Mouse (Mus musculus): ENCODE measurements around the gene Mrap. TPM values are rescaled to one million over a fixed set of nuclear protein-coding genes. Genes with fewer than 3 reads are reported as not detected.

Gene Mrap
- total and polyA plus RNA-seq, 2 experiments from 2014 or later, result 1.4 to 1.6 TPM

GRCm38 (mm10) chr16:90774646-90775045, 36.6 kb downstream of the Mrap start:
- 91% methylated on average over 6 of the region's 6 CpGs for WGBS

GRCm38 (mm10) chr16:90775946-90776520, 38.0 kb downstream of the Mrap start:
- Histone ChIP-seq H3K9me3 (ENCODE audit: low read length) (no peaks in the 10 kb centered on the region), H3K27ac (no peak overlapping the region), H3K36me3 (ENCODE audit: insufficient read depth, low read length) (peaks cover 78% of the 10 kb centered on the region), H3K9ac (replicated peaks; ENCODE audit: low read length) (no peak overlapping the region), H3K4me3 (ENCODE audit: low read length) (no peak overlapping the region), H3K27me3 (ENCODE audit: insufficient read depth, low read length) (no peaks in the 10 kb centered on the region), H3K4me1 (ENCODE audit: insufficient read depth, low read length) (no peaks in the 10 kb centered on the region), H3K4me2 (ENCODE audit: low read depth, low read length) (no peak overlapping the region)
- DNase-seq (ENCODE audit: low spot score) (no peak), ATAC-seq (no peak)
- 79% methylated on average over 10 of the region's 10 CpGs for WGBS
- TF ChIP-seq CTCF (IDR thresholded peaks at IDR 0.05; ENCODE audit: low read depth), result no peak

More at GRCm38 (mm10) chr16:90774646-90775045, 36.6 kb downstream of the Mrap start:
- H3K36me3 ChIP-seq (ENCODE audit: insufficient read depth, low read length), result peaks cover 74% of the 10 kb centered on the region
- ATAC-seq, result no peak
- no peak overlapping the region for H3K27ac ChIP-seq
- H3K27me3 ChIP-seq (ENCODE audit: insufficient read depth, low read length), result no peaks in the 10 kb centered on the region
- H3K4me1 ChIP-seq (ENCODE audit: insufficient read depth, low read length), result no peaks in the 10 kb centered on the region
- no peaks in the 10 kb centered on the region for H3K9me3 ChIP-seq (ENCODE audit: low read length)
- no peak overlapping the region for H3K4me3 ChIP-seq (ENCODE audit: low read length)
- no peak for DNase-seq (ENCODE audit: low spot score)
- H3K4me2 ChIP-seq (ENCODE audit: low read depth, low read length), result no peak overlapping the region
- no peak for TF ChIP-seq CTCF (IDR thresholded peaks at IDR 0.05; ENCODE audit: low read depth)
- no peak overlapping the region for H3K9ac ChIP-seq (replicated peaks; ENCODE audit: low read length)

DNA sequence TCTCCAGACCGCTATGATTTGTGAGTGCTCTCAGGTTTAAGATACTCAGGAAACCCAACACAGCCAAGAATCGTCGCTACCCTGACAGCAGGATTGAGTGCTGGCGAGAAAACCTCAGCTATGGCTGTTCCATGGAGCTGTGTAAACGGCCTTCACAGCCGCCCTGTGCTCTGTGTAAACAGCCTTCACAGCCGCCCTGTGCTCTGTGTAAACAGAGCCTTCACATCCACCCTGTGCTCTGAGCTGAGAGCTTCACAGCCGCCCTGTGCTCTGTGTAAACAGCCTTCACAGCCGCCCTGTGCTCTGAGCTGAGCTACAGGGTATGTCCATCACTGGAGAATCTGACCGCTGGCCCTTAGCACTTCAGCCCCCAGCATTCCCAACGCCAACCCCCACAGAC, 41.8 kb downstream of the Mrap start:
- no peaks in the 10 kb centered on the region for H3K27me3 ChIP-seq (ENCODE audit: insufficient read depth, low read length)
- DNase-seq (ENCODE audit: low spot score), result no peak
- no peak overlapping the region for H3K4me3 ChIP-seq (ENCODE audit: low read length)
- H3K4me1 ChIP-seq (ENCODE audit: insufficient read depth, low read length), result no peaks in the 10 kb centered on the region
- no peak overlapping the region for H3K9ac ChIP-seq (replicated peaks; ENCODE audit: low read length)
- 84% methylated on average over 11 of the region's 11 CpGs for WGBS
- TF ChIP-seq CTCF (IDR thresholded peaks at IDR 0.05; ENCODE audit: low read depth), result no peak
- H3K27ac ChIP-seq, result no peak overlapping the region
- H3K36me3 ChIP-seq (ENCODE audit: insufficient read depth, low read length), result peaks cover 76% of the 10 kb centered on the region
- H3K4me2 ChIP-seq (ENCODE audit: low read depth, low read length), result no peak overlapping the region
- H3K9me3 ChIP-seq (ENCODE audit: low read length), result no peaks in the 10 kb centered on the region
- ATAC-seq, result peak; percentile 24; the same call in 1 of the 2 replicates

GRCm38 (mm10) chr16:90783302-90783701, 45.3 kb downstream of the Mrap start:
- no peaks in the 10 kb centered on the region for H3K9me3 ChIP-seq (ENCODE audit: low read length)
- H3K27me3 ChIP-seq (ENCODE audit: insufficient read depth, low read length), result no peaks in the 10 kb centered on the region
- DNase-seq (ENCODE audit: low spot score), result no peak
- no peak overlapping the region for H3K4me2 ChIP-seq (ENCODE audit: low read depth, low read length)
- H3K27ac ChIP-seq, result no peak overlapping the region
- no peaks in the 10 kb centered on the region for H3K4me1 ChIP-seq (ENCODE audit: insufficient read depth, low read length)
- WGBS, result 93% methylated on average over 11 of the region's 11 CpGs
- no peak overlapping the region for H3K4me3 ChIP-seq (ENCODE audit: low read length)
- ATAC-seq, result no peak
- TF ChIP-seq CTCF (IDR thresholded peaks at IDR 0.05; ENCODE audit: low read depth), result no peak
- no peak overlapping the region for H3K9ac ChIP-seq (replicated peaks; ENCODE audit: low read length)
- peaks cover 85% of the 10 kb centered on the region for H3K36me3 ChIP-seq (ENCODE audit: insufficient read depth, low read length)

DNA sequence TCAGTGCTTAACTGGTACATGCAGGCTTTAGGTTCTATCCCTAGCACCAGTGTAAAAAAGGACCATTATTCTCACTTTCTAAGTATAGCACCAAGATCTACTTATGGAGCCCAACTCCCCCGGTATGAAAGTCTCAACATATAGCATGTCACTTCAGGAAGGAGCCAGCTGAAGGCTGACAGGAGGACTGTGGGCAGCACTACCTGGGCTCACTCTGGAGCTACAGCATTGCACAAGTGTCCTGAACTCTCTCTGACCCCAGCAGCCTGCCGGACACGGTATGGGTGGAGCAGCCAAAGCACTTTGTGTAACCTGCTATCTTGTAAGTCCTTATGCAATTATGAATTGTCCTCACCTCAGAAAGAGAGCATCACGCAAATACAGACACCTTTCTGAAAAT, 47.2 kb downstream of the Mrap start:
- H3K9ac ChIP-seq (replicated peaks; ENCODE audit: low read length), result no peak overlapping the region
- TF ChIP-seq CTCF (IDR thresholded peaks at IDR 0.05; ENCODE audit: low read depth), result no peak
- no peak for DNase-seq (ENCODE audit: low spot score)
- H3K27ac ChIP-seq, result no peak overlapping the region
- H3K27me3 ChIP-seq (ENCODE audit: insufficient read depth, low read length), result no peaks in the 10 kb centered on the region
- no peak overlapping the region for H3K4me2 ChIP-seq (ENCODE audit: low read depth, low read length)
- no peak for ATAC-seq
- no peaks in the 10 kb centered on the region for H3K4me1 ChIP-seq (ENCODE audit: insufficient read depth, low read length)
- 93% methylated on average over 4 of the region's 4 CpGs for WGBS
- H3K36me3 ChIP-seq (ENCODE audit: insufficient read depth, low read length), result peaks cover 89% of the 10 kb centered on the region
- no peaks in the 10 kb centered on the region for H3K9me3 ChIP-seq (ENCODE audit: low read length)
- no peak overlapping the region for H3K4me3 ChIP-seq (ENCODE audit: low read length)

- WGBS, result 92% methylated on average over 6 of the region's 6 CpGs
- DNase-seq (ENCODE audit: low spot score), result no peak
- Histone ChIP-seq H3K27ac (no peak overlapping the region), H3K9me3 (ENCODE audit: low read length) (no peaks in the 10 kb centered on the region), H3K27me3 (ENCODE audit: insufficient read depth, low read length) (no peaks in the 10 kb centered on the region), H3K4me3 (ENCODE audit: low read length) (no peak overlapping the region), H3K4me1 (ENCODE audit: insufficient read depth, low read length) (no peaks in the 10 kb centered on the region), H3K9ac (replicated peaks; ENCODE audit: low read length) (no peak overlapping the region), H3K4me2 (ENCODE audit: low read depth, low read length) (no peak overlapping the region), H3K36me3 (ENCODE audit: insufficient read depth, low read length) (peaks cover 92% of the 10 kb centered on the region)
- ATAC-seq, result no peak
- no peak for TF ChIP-seq CTCF (IDR thresholded peaks at IDR 0.05; ENCODE audit: low read depth)
Observed at GRCm38 (mm10) chr16:90788580-90788979, 50.6 kb downstream of the Mrap start.

DNA sequence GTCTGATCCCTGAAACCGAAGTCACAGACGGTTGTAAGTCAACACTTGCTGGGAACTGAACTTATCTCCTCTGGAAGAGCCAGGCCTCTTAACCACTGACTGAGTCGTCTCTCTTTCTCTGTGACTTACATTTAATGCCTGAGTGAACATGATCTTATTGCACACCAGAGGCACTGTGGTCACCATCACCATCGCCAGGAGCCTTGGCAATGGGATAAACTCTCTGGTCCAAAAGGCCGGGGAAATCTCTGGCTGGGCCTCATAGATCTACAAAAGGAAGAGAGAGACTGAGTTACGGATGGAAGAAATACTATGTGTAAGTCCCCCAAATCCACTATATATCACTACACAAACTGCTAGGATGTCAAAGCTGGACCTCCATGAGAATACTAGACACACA, 52.9 kb downstream of the Mrap start:
- Histone ChIP-seq H3K4me3 (ENCODE audit: low read length) (no peak overlapping the region), H3K9me3 (ENCODE audit: low read length) (no peaks in the 10 kb centered on the region), H3K4me1 (ENCODE audit: insufficient read depth, low read length) (no peaks in the 10 kb centered on the region), H3K27me3 (ENCODE audit: insufficient read depth, low read length) (no peaks in the 10 kb centered on the region), H3K9ac (replicated peaks; ENCODE audit: low read length) (no peak overlapping the region), H3K27ac (no peak overlapping the region), H3K4me2 (ENCODE audit: low read depth, low read length) (no peak overlapping the region), H3K36me3 (ENCODE audit: insufficient read depth, low read length) (peaks cover 78% of the 10 kb centered on the region)
- no peak for DNase-seq (ENCODE audit: low spot score)
- TF ChIP-seq CTCF (IDR thresholded peaks at IDR 0.05; ENCODE audit: low read depth), result no peak
- ATAC-seq, result no peak
- 80% methylated on average over 6 of the region's 6 CpGs for WGBS
